Mouse (Mus musculus) myocyte (in vitro differentiated cells): ENCODE data around the gene Unc5b. TPM values are rescaled to one million over a fixed set of nuclear protein-coding genes. Genes with fewer than 3 reads are reported as not detected.

Experiments
- H3K27me3 ChIP-seq: one replicate; pipeline ENCODE4 v1.6.1; 2011; ENCODE audit not compliant: control insufficient read depth, insufficient read depth, insufficient read length
- H3K36me3 ChIP-seq: one replicate; pipeline ENCODE4 v1.6.1; 2011; ENCODE audit not compliant: control insufficient read depth, insufficient read depth
- H3K4me2 ChIP-seq: one replicate; pipeline ENCODE4 v1.6.1; 2011; ENCODE audit warnings: low read depth, control low read depth
- H3K4me3 ChIP-seq: one replicate; pipeline ENCODE4 v1.5.1; 2011; ENCODE audit warnings: mild to moderate bottlenecking, control low read depth, moderate library complexity
- H3K79me2 ChIP-seq: one replicate; pipeline ENCODE4 v1.6.1; 2011; ENCODE audit not compliant: control insufficient read depth, insufficient read depth
- H3ac ChIP-seq: one replicate; pipeline ENCODE4 v1.6.1; 2011; ENCODE audit not compliant: control insufficient read depth, insufficient read length
- CEBPB ChIP-seq: IDR thresholded peaks from 2 replicates; pipeline ENCODE4 v1.6.1; 2011; ENCODE audit warnings: mild to moderate bottlenecking, moderate library complexity; ENCODE audit not compliant: poor library complexity, insufficient read depth, severe bottlenecking
- E2F4 ChIP-seq: IDR thresholded peaks from one replicate; pipeline ENCODE4 v1.6.1; 2011; ENCODE audit warnings: mild to moderate bottlenecking, control low read depth, moderate library complexity; ENCODE audit not compliant: insufficient read depth
- MAX ChIP-seq: IDR thresholded peaks from one replicate; pipeline ENCODE4 v1.6.1; 2011; ENCODE audit warnings: low read depth, mild to moderate bottlenecking, control low read depth
- MYOD1 ChIP-seq, 3 experiments: IDR thresholded peaks; one replicate each; pipeline ENCODE4 v1.6.1; 2011; ENCODE audit warnings: control low read depth in 2 of 3, low read depth in 2 of 3, mild to moderate bottlenecking in 2 of 3, moderate library complexity in 1 of 3; ENCODE audit not compliant: insufficient read length in 2 of 3, control insufficient read depth in 1 of 3
- MYOG ChIP-seq, 3 experiments: IDR thresholded peaks; one replicate each; pipeline ENCODE4 v1.6.1; 2011; ENCODE audit warnings: control low read depth in 2 of 3, low read depth in 2 of 3, mild to moderate bottlenecking in 2 of 3; ENCODE audit not compliant: insufficient read length in 2 of 3, control insufficient read depth in 1 of 3, insufficient read depth in 1 of 3
- POLR2A ChIP-seq: IDR thresholded peaks from one replicate; pipeline ENCODE4 v1.6.1; 2011; ENCODE audit warnings: low read depth, mild to moderate bottlenecking, control low read depth, moderate library complexity; ENCODE audit not compliant: insufficient read length
- POLR2AphosphoS2 ChIP-seq: IDR thresholded peaks from one replicate; pipeline ENCODE4 v1.6.1; 2011; ENCODE audit warnings: low read depth, control low read depth; ENCODE audit not compliant: insufficient read length
- REST ChIP-seq: IDR thresholded peaks from one replicate; pipeline ENCODE4 v1.6.1; 2011; ENCODE audit warnings: mild to moderate bottlenecking, control low read depth, moderate library complexity; ENCODE audit not compliant: insufficient read depth, insufficient read length
- SRF ChIP-seq: IDR thresholded peaks from one replicate; pipeline ENCODE4 v1.6.1; 2011; ENCODE audit warnings: low read depth; ENCODE audit not compliant: control insufficient read depth, insufficient read length
- TCF12 ChIP-seq: IDR thresholded peaks from one replicate; pipeline ENCODE4 v1.6.1; 2011; ENCODE audit warnings: mild to moderate bottlenecking, control low read depth; ENCODE audit not compliant: poor library complexity, insufficient read depth, severe bottlenecking
- TCF3 ChIP-seq: IDR thresholded peaks from one replicate; pipeline ENCODE4 v1.6.1; 2011; ENCODE audit warnings: low read depth, control low read depth; ENCODE audit not compliant: insufficient read length
- USF1 ChIP-seq: IDR thresholded peaks from one replicate; pipeline ENCODE4 v1.6.1; 2011; ENCODE audit warnings: low read depth, mild to moderate bottlenecking, control low read depth, moderate library complexity
- polyA plus RNA-seq: library from polyadenylated mRNA; unstranded; fragments of >200 nt; fragmentation: generic; extraction: Trizol; gene quantifications from one replicate; pipeline ENCODE4 v1.2.1, GENCODE M21; 2012; ENCODE audit warnings: missing spikeins

Unc5b gene
- polyA plus RNA-seq, 1 experiment, result 91.9 TPM

DNA sequence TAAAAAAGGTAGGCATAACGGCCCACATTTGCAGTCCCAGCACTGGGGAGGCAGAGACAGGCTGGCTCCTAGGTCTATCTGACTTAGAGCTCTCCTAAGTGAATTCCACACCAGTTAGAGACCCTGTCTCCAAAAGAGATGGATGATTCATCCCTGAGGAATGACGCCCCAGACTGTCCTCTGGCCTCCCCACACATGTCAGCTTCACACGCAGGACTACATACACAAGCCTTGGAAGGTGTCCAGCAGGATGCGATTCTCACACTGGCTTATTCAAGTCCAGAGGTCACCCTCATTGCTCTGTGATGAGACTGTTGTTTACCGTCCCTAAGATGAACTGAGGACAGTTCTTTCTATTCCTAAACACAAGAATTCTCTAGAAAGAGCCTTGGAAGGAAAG, 12.2 kb downstream of the Unc5b start:
- no peak overlapping the region for H3K4me3 ChIP-seq
- H3ac ChIP-seq, result no peak overlapping the region
- no peaks in the 10 kb centered on the region for H3K36me3 ChIP-seq
- H3K4me2 ChIP-seq, result peak overlapping the region; percentile 95
- peaks cover 78% of the 10 kb centered on the region for H3K79me2 ChIP-seq
- TF ChIP-seq MYOD1 (IDR thresholded peaks at IDR 0.05; ENCODE audit: control insufficient read depth in 1 of 3, insufficient read length in 2 of 3, low read depth in 2 of 3) (peak in 1 of 3 experiments; percentile 18), MYOG (IDR thresholded peaks at IDR 0.05; ENCODE audit: control insufficient read depth in 1 of 3, insufficient read depth in 1 of 3, insufficient read length in 2 of 3, low read depth in 2 of 3) (no peak)
- H3K27me3 ChIP-seq, result no peaks in the 10 kb centered on the region

DNA sequence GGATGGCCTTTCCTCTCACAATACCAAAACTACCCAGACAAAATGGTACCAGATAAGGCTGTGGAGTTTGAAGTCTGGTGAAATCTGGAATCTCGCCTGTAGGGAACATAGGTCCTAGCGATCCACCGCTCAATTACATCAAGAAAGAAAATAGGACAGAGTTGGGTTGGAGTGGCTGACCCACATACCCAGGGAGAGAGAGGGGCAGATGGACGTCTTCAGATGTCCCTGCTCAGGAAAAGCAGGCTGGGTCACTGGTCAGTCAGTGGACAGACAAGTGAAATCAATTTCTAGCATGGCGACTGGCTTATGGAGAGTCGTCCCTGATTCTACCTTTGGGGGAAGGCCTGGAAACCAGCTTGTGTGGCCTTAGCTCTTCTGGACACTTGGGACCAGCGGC, 12.7 kb downstream of the Unc5b start:
- H3K4me3 ChIP-seq, result no peak overlapping the region
- H3ac ChIP-seq, result no peak overlapping the region

DNA sequence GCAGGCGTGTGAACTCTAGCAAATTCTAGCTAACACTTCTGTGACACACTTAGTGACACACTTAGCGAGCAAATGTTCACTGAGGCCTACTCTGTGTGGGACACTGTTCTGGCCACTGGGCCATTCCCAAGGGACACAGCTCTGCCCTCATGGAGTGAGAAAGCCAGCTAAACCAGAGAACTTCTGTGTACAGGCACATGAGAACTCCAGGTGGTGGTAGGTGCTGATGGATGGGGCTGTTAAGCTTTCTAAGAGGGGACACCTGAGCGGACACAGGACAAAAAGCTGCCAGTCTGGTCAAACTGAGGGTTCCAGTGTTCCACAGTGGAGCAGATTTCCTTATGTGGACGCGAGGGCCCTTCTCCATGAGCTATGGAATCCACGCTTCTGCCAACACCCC, 13.5 kb downstream of the Unc5b start:
- H3K4me3 ChIP-seq, result no peak overlapping the region
- TF ChIP-seq MYOG (IDR thresholded peaks at IDR 0.05; ENCODE audit: control insufficient read depth in 1 of 3, insufficient read depth in 1 of 3, insufficient read length in 2 of 3, low read depth in 2 of 3) (no peak), POLR2AphosphoS2 (no peak), MYOD1 (IDR thresholded peaks at IDR 0.05; ENCODE audit: control insufficient read depth in 1 of 3, insufficient read length in 2 of 3, low read depth in 2 of 3) (no peak), USF1 (no peak), REST (no peak)
- H3K4me2 ChIP-seq, result peak overlapping the region; percentile 95
- H3K79me2 ChIP-seq, result peaks cover 77% of the 10 kb centered on the region
- no peaks in the 10 kb centered on the region for H3K36me3 ChIP-seq
- no peaks in the 10 kb centered on the region for H3K27me3 ChIP-seq
- no peak overlapping the region for H3ac ChIP-seq

More for the DNA sequence above, 12.7 kb downstream of the Unc5b start:
- H3K79me2 ChIP-seq, result peaks cover 77% of the 10 kb centered on the region
- no peaks in the 10 kb centered on the region for H3K27me3 ChIP-seq
- TF ChIP-seq CEBPB (no peak), E2F4 (no peak), MYOD1 (IDR thresholded peaks at IDR 0.05; ENCODE audit: control insufficient read depth in 1 of 3, insufficient read length in 2 of 3, low read depth in 2 of 3) (no peak), MYOG (IDR thresholded peaks at IDR 0.05; ENCODE audit: control insufficient read depth in 1 of 3, insufficient read depth in 1 of 3, insufficient read length in 2 of 3, low read depth in 2 of 3) (no peak), TCF12 (no peak), POLR2AphosphoS2 (no peak), REST (no peak), POLR2A (no peak), TCF3 (no peak), MAX (no peak), USF1 (no peak), SRF (no peak)
- H3K4me2 ChIP-seq, result peak overlapping the region; percentile 95
- H3K36me3 ChIP-seq, result no peaks in the 10 kb centered on the region

DNA sequence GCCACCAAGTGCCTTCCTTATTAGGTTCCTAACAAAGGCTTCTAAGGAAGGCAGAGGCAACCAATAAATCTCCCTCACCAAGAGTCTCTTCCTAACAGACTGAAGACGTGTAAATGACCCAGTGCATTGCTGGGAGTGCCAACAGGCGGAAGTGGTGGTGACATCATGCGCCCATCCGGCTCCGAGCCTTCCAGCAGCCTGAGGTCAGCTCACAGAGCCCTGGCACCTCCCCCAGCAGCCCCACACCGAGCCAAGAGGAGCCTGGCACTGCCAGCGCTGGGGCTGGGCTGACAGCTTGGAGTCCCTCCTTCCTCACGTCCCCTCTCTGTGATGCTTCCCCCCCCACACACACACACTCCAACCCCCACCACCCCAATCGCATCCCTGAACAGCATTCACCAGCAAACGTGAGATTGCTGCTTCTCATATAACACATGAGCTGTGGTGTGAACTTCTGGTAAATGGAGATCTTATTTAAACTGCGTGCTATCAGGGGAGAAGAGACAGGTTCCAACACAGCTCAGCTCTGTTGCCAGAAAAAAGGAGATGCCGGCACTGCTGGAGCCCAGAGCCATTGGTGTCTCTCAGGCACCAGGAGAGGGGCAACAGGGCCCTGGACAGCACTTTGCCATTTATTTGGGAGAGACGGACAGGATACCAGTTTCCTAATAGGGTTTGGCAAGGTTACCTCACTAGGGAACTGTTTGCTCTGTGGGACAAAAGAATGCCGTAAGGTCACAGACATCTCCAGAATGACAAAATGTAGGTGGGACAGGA, 14.3 kb downstream of the Unc5b start:
- peak overlapping the region; percentile 17 for H3K4me3 ChIP-seq
- H3ac ChIP-seq, result no peak overlapping the region
- TF ChIP-seq TCF3 (no peak), POLR2A (peak; percentile 76), TCF12 (no peak), MYOD1 (IDR thresholded peaks at IDR 0.05; ENCODE audit: control insufficient read depth in 1 of 3, insufficient read length in 2 of 3, low read depth in 2 of 3) (peak in 1 of 3 experiments; percentile 39), MYOG (IDR thresholded peaks at IDR 0.05; ENCODE audit: control insufficient read depth in 1 of 3, insufficient read depth in 1 of 3, insufficient read length in 2 of 3, low read depth in 2 of 3) (peak in 2 of 3 experiments; percentile 7 to 37), POLR2AphosphoS2 (peak; percentile 88), CEBPB (peak; percentile 27; the same call in 1 of the 2 replicates), REST (no peak), SRF (no peak), USF1 (no peak), MAX (no peak), E2F4 (no peak)
- no peaks in the 10 kb centered on the region for H3K36me3 ChIP-seq
- peak overlapping the region; percentile 95 for H3K4me2 ChIP-seq
- H3K27me3 ChIP-seq, result no peaks in the 10 kb centered on the region
- peaks cover 77% of the 10 kb centered on the region for H3K79me2 ChIP-seq

DNA sequence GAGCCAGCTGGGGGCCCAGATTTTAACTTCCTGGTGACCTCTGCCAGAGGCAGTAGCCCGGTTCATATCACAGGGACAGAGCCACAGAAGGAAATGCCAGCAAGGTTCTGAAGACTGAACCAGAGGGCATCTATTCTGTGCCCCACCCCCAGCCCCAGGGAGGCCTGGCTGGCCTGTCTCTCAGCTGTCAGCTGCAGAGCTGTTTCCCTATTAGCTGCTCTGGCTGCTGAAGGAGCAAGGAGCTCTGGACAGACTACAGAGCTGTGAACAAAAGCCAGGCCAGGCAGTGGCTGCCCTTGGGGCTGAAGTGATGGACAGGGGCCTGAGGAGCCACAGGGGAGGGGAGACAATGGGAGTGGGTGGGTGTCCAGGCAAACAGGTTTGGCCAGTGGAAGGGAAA, 15.5 kb downstream of the Unc5b start:
- H3K36me3 ChIP-seq, result no peaks in the 10 kb centered on the region
- no peaks in the 10 kb centered on the region for H3K27me3 ChIP-seq
- TF ChIP-seq POLR2AphosphoS2 (peak; percentile 52), E2F4 (no peak), TCF3 (no peak), SRF (no peak), MYOG (IDR thresholded peaks at IDR 0.05; ENCODE audit: control insufficient read depth in 1 of 3, insufficient read depth in 1 of 3, insufficient read length in 2 of 3, low read depth in 2 of 3) (peak in 2 of 3 experiments; percentile 68 to 80), MYOD1 (IDR thresholded peaks at IDR 0.05; ENCODE audit: control insufficient read depth in 1 of 3, insufficient read length in 2 of 3, low read depth in 2 of 3) (peak in 2 of 3 experiments; percentile 10 to 82), MAX (no peak), USF1 (no peak), POLR2A (peak; percentile 38)
- H3K4me2 ChIP-seq, result peak overlapping the region; percentile 95
- no peak overlapping the region for H3ac ChIP-seq
- peaks cover 78% of the 10 kb centered on the region for H3K79me2 ChIP-seq
- peak overlapping the region; percentile 17 for H3K4me3 ChIP-seq
